22 mouse cellular contexts compared by ENCODE assay signal in genomic region chr7:78326185-78326584, GRCm38 (mm10).
DNase-seq lines count a peak whose midpoint lies in the region; ATAC-seq and TF ChIP-seq lines count a peak whose summit lies in the region.
"Had no signal": no experiment of that assay in that cellular context is flagged by ENCODE, and none has a peak within 500 bp of the region (broad histone marks: within the 10 kb centered on the region; RNA-seq: fewer than 3 reads in every experiment).

No protein-coding gene starts in this region.

- no peak for TF ChIP-seq EP300 in stomach, postnatal 0 days (optimal IDR thresholded peaks at IDR 0.05)

- ATAC-seq in stomach, embryonic 14.5 days (ENCODE audit: insufficient number of reproducible peaks, insufficient read depth, low FRiP score, low read depth), result peak; percentile 53; the same call in 1 of the 2 replicates
- ATAC-seq in stomach, postnatal 0 days (ENCODE audit: low FRiP score, low TSS enrichment), result no peak
- ATAC-seq: activated CD4-positive, CD25-positive, alpha-beta regulatory T cell, adult 4 months; CD4-positive, CD25-positive, alpha-beta regulatory T cell, adult 4 months; Patski had no signal

- no peak for TF ChIP-seq CTCF in stomach, postnatal 0 days (IDR thresholded peaks at IDR 0.05; ENCODE audit: low read depth)

- no peaks in the 10 kb centered on the region for H3K9me3 ChIP-seq in stomach, embryonic 14.5 days (ENCODE audit: control insufficient read depth, low read depth, low read length)
- no peaks in the 10 kb centered on the region for H3K9me3 ChIP-seq in stomach, postnatal 0 days (ENCODE audit: control insufficient read depth, low read length)

- H3K27ac ChIP-seq in stomach, embryonic 14.5 days (ENCODE audit: low read length), result no peak overlapping the region
- no peak overlapping the region for H3K27ac ChIP-seq in stomach, postnatal 0 days (replicated peaks)

- WGBS in stomach, embryonic 14.5 days, result 70% methylated on average over 3 of the region's 3 CpGs
- WGBS in stomach, postnatal 0 days, result 52% methylated on average over 3 of the region's 3 CpGs

- H3K4me2 ChIP-seq in stomach, embryonic 14.5 days (replicated peaks; ENCODE audit: low read depth, low read length), result no peak overlapping the region
- no peak overlapping the region for H3K4me2 ChIP-seq in stomach, postnatal 0 days (replicated peaks; ENCODE audit: low read depth)

- peak; percentile 5 for DNase-seq in retina, embryonic 14.5 days (ENCODE audit: low spot score)
- no peak for DNase-seq in retina, postnatal 1 day
- DNase-seq in stomach, postnatal 0 days (ENCODE audit: low spot score), result no peak
- DNase-seq in Muller cell, postnatal 12 days (ENCODE audit: inconsistent ontology term), result peak; percentile 92
- DNase-seq in thymus, postnatal 14 days, result no peak
- DNase-seq: adrenal gland, adult 2 months; adrenal gland, adult 8-10 months; adrenal gland, postnatal 10 days; adrenal gland, postnatal 14 days; adrenal gland, postnatal 25 days; adrenal gland, postnatal 36 days; B cell, adult 2 months; cerebellum, adult 11 months; cerebellum, adult 11-12 months; cerebellum, adult 18-20 months; cerebellum, adult 2 months had no signal

- no peaks in the 10 kb centered on the region for H3K4me1 ChIP-seq in stomach, embryonic 14.5 days (ENCODE audit: control insufficient read depth, insufficient read depth, low read length)
- no peaks in the 10 kb centered on the region for H3K4me1 ChIP-seq in stomach, postnatal 0 days (replicated peaks; ENCODE audit: control insufficient read depth, insufficient read depth)

- no peak overlapping the region for H3K9ac ChIP-seq in stomach, embryonic 14.5 days (replicated peaks; ENCODE audit: low read depth, low read length)
- H3K9ac ChIP-seq in stomach, postnatal 0 days (ENCODE audit: low read length), result no peak overlapping the region

- no peak overlapping the region for H3K4me3 ChIP-seq in stomach, embryonic 14.5 days (ENCODE audit: low read depth, low read length)
- no peak overlapping the region for H3K4me3 ChIP-seq in stomach, postnatal 0 days (ENCODE audit: low read depth, low read length)

- H3K27me3 ChIP-seq in stomach, embryonic 14.5 days (ENCODE audit: control insufficient read depth, insufficient read depth, low read length), result no peaks in the 10 kb centered on the region
- H3K27me3 ChIP-seq in stomach, postnatal 0 days (ENCODE audit: control insufficient read depth, insufficient read depth, low read length), result no peaks in the 10 kb centered on the region
- H3K27me3 ChIP-seq: CH12.LX, Patski had no signal

- no peaks in the 10 kb centered on the region for H3K36me3 ChIP-seq in stomach, embryonic 14.5 days (ENCODE audit: control insufficient read depth, insufficient read depth, low read length)
- no peaks in the 10 kb centered on the region for H3K36me3 ChIP-seq in stomach, postnatal 0 days (ENCODE audit: control insufficient read depth, insufficient read depth, low read length)
- H3K36me3 ChIP-seq: G1E had no signal

Comparison
In these comparisons a context has a peak if more than half of its experiments do, and no peak if none do; other contexts are left out.
1. DNase-seq: peak in retina, embryonic 14.5 days (single experiment) and Muller cell, postnatal 12 days (single experiment); none in retina, postnatal 1 day (single experiment), stomach, postnatal 0 days (single experiment) and thymus, postnatal 14 days (single experiment).